Mouse (Mus musculus): ENCODE results near the gene Xdh. TPM values are rescaled to one million over a fixed set of nuclear protein-coding genes. Genes with fewer than 3 reads are reported as not detected.
A peak's percentile ranks its signal among the peaks of the same experiment; 100 is the strongest.

The Xdh gene
- polyA plus RNA-seq, 1 experiment = 15.6 TPM

DNA sequence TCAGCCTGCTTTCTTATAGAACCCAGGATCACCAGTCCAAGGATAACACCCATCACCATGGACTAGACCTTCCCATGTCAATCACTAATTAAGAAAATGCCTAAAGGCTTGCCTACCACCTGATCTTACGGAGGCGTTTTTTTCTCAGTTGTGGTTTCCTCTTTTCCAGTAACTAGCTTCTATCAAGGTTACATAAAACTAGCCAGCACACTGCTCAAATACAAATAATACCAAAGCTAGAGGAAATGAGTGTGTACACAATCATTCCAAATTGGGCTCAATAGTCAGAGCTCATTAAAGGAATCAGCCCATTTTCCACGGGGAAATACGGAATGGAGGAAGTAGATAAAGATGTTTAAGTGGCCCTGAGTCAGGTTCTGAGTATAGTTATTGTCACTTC, 74.7 kb downstream of the Xdh start:
- DNase-seq (ENCODE audit: low read depth in 1 of 2, low spot score in 2 of 2) = no peak
- WGBS = 18% methylated on average over 4 of the region's 4 CpGs
- Histone ChIP-seq H3K27ac (ENCODE audit: insufficient read depth, low read length) (no peak overlapping the region), H3K36me3 (ENCODE audit: control insufficient read depth, insufficient read depth, low read length) (no peaks in the 10 kb centered on the region), H3K27me3 (ENCODE audit: control insufficient read depth, insufficient read depth, low read length) (no peaks in the 10 kb centered on the region), H3K4me1 (ENCODE audit: control insufficient read depth, insufficient read depth, insufficient read length) (peaks cover 2% of the 10 kb centered on the region; the same call in 1 of the 2 replicates), H3K4me3 (ENCODE audit: extremely low read depth, insufficient read depth, insufficient read length) (no peak overlapping the region)
- TF ChIP-seq POLR2A (IDR thresholded peaks at IDR 0.05; ENCODE audit: low read depth, low read length) = no peak
- no peak for TF ChIP-seq CTCF (IDR thresholded peaks at IDR 0.05; ENCODE audit: extremely low read depth, insufficient read depth, insufficient read length, insufficient replicate concordance)

DNA sequence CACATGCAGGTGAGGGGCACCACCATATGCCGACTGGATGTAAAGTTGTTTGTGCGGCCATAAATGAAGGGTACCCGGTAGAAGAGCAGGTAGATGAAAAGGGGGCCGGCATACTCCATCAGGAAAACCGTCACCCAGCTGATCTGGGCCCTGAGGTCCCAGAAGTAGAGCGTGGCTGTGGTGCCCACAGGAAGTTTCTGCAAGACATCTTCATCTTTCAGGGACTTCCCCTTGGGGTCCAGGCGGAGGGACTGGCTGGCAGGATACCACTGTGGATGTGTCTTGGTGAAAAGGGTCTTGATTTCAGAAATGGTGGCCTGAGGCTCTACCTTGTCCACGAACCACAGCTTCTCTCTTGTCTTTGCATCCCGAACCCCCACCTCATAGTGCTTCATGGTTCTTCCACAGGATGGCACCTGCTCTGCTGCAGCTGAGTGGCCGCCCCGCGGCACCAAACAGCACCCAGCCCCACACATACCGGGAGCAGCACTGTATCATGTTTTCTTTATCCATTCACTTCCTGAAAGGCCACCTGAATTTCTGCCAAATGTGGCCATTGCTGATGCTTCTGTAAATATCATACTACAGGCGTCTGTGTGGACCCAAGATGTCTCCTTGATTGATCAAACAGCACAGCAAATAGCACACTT, 78.9 kb downstream of the Xdh start:
- Histone ChIP-seq H3K4me3 (ENCODE audit: extremely low read depth, insufficient read depth, insufficient read length) (no peak overlapping the region), H3K27me3 (ENCODE audit: control insufficient read depth, insufficient read depth, low read length) (no peaks in the 10 kb centered on the region), H3K36me3 (ENCODE audit: control insufficient read depth, insufficient read depth, low read length) (no peaks in the 10 kb centered on the region), H3K27ac (ENCODE audit: insufficient read depth, low read length) (no peak overlapping the region), H3K4me1 (ENCODE audit: control insufficient read depth, insufficient read depth, insufficient read length) (peaks cover 5% of the 10 kb centered on the region; the same call in 1 of the 2 replicates)
- WGBS = 62% methylated on average over 14 of the region's 14 CpGs
- TF ChIP-seq POLR2A (IDR thresholded peaks at IDR 0.05; ENCODE audit: low read depth, low read length) (no peak), CTCF (IDR thresholded peaks at IDR 0.05; ENCODE audit: extremely low read depth, insufficient read depth, insufficient read length, insufficient replicate concordance) (no peak)
- DNase-seq (ENCODE audit: low read depth in 1 of 2, low spot score in 2 of 2) = peak in 1 of 2 experiments; percentile 19

DNA sequence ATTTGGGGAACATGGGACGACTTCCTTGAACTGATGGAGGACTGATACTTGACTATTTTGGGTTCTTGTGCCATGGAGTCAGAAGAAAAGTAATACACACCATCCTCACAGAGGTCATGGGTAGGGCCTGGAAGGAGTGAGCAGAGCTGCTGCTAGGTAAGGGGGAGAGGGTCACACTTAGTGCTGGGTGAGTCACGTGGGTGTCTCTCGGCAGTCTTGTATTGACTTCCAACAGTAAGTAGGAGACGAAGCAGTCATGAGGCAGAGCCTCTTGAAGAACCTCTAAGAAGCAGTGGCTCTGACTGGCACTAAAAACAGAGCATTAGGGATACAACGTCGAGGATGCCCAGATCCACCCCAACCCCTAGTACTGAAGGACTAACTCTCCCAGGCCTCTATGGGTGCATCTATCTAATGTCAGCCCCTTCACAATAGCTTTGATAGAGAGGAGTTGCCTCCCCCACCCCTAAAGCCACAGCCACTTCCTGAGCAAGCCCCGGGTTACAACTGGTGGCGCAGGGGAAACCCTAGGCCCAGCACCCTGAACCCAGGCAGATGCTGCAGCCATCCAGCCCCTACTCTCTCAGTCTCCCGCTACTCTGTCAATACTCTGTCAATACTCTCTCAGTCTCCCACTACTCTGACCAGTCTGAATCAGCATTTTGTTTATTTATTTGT, 80.8 kb downstream of the Xdh start:
- Histone ChIP-seq H3K4me1 (ENCODE audit: control insufficient read depth, insufficient read depth, insufficient read length) (peaks cover 3% of the 10 kb centered on the region; the same call in 1 of the 2 replicates), H3K4me3 (ENCODE audit: extremely low read depth, insufficient read depth, insufficient read length) (no peak overlapping the region), H3K27ac (ENCODE audit: insufficient read depth, low read length) (0 out of 2 replicates have a peak overlapping the region, but pooled peaks have one; percentile 28), H3K36me3 (ENCODE audit: control insufficient read depth, insufficient read depth, low read length) (no peaks in the 10 kb centered on the region), H3K27me3 (ENCODE audit: control insufficient read depth, insufficient read depth, low read length) (no peaks in the 10 kb centered on the region)
- TF ChIP-seq CTCF (IDR thresholded peaks at IDR 0.05; ENCODE audit: extremely low read depth, insufficient read depth, insufficient read length, insufficient replicate concordance) (no peak), POLR2A (IDR thresholded peaks at IDR 0.05; ENCODE audit: low read depth, low read length) (no peak)
- DNase-seq (ENCODE audit: low read depth in 1 of 2, low spot score in 2 of 2) = peak in 1 of 2 experiments; percentile 48
- 63% methylated on average over 9 of the region's 9 CpGs for WGBS

DNA sequence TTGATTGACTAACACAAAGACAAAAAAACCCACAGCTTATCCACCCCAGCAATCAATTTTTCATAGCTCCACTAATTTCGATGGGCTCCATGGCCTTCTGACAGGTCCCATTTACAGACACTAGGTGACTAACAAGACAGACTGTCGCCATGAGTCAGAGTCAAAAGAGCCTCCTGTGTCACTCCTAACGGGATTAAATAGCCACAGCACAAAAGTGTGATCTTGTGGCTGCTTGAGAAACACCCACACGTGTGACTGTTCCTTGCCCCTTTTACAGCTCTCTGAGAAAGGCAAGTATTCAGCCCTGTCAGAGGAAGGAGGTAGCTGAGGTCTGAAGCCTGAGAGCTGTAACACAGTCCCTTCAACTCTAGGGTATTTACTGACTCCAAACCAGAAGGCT, 96.3 kb downstream of the Xdh start:
- TF ChIP-seq CTCF (IDR thresholded peaks at IDR 0.05; ENCODE audit: extremely low read depth, insufficient read depth, insufficient read length, insufficient replicate concordance) (no peak), POLR2A (IDR thresholded peaks at IDR 0.05; ENCODE audit: low read depth, low read length) (no peak)
- Histone ChIP-seq H3K36me3 (ENCODE audit: control insufficient read depth, insufficient read depth, low read length) (no peaks in the 10 kb centered on the region), H3K27ac (ENCODE audit: insufficient read depth, low read length) (no peak overlapping the region), H3K4me1 (ENCODE audit: control insufficient read depth, insufficient read depth, insufficient read length) (no peaks in the 10 kb centered on the region), H3K27me3 (ENCODE audit: control insufficient read depth, insufficient read depth, low read length) (no peaks in the 10 kb centered on the region), H3K4me3 (ENCODE audit: extremely low read depth, insufficient read depth, insufficient read length) (no peak overlapping the region)
- 79% methylated on average over 4 of the region's 4 CpGs for WGBS
- no peak for DNase-seq (ENCODE audit: low read depth in 1 of 2, low spot score in 2 of 2)

DNA sequence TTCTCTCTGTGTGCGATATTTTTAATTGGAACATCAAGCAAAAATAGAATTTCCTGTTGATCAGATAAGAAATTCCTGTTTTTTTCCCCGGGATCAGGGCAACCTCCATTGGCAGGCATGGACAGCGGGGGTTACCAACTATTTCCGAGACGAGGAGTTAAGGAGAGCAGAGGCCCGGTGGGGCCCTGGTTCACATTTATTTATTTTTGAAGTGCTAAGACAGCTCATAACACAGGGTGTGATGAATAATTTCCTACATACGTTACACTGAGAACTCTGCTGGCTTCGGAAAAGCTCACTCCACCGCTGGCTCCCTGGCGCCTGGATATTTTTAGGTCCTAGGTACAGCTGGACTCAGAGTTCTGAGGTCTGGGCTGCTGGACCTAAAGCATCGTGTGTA, 97.0 kb downstream of the Xdh start:
- no peaks in the 10 kb centered on the region for H3K27me3 ChIP-seq (ENCODE audit: control insufficient read depth, insufficient read depth, low read length)
- 89% methylated on average over 11 of the region's 11 CpGs for WGBS
- TF ChIP-seq POLR2A (IDR thresholded peaks at IDR 0.05; ENCODE audit: low read depth, low read length) = no peak
- TF ChIP-seq CTCF (IDR thresholded peaks at IDR 0.05; ENCODE audit: extremely low read depth, insufficient read depth, insufficient read length, insufficient replicate concordance) = no peak
- no peaks in the 10 kb centered on the region for H3K36me3 ChIP-seq (ENCODE audit: control insufficient read depth, insufficient read depth, low read length)
- no peak overlapping the region for H3K27ac ChIP-seq (ENCODE audit: insufficient read depth, low read length)
- no peak for DNase-seq (ENCODE audit: low read depth in 1 of 2, low spot score in 2 of 2)
- no peaks in the 10 kb centered on the region for H3K4me1 ChIP-seq (ENCODE audit: control insufficient read depth, insufficient read depth, insufficient read length)
- H3K4me3 ChIP-seq (ENCODE audit: extremely low read depth, insufficient read depth, insufficient read length) = no peak overlapping the region

DNA sequence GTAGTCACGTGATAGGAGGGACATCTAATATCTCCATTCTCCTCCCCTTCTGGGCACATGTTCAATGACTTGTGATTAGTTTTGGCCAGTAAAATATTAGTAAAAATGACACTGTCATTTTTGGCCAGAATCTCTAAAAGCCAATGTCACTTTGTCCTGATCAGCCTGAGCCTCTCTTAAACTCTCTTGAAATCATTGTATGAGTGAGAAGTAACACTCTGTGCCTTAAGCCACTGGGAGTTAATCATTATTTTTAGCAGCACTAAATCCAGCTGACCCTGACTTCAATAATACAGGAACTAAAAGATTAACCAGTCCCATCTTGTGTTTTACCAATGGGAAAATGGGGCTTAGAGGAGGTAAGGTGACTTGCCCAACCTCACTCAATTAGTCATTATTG, 102.6 kb downstream of the Xdh start:
- H3K27ac ChIP-seq (ENCODE audit: insufficient read depth, low read length) = no peak overlapping the region
- DNase-seq (ENCODE audit: low read depth in 1 of 2, low spot score in 2 of 2) = no peak
- H3K4me1 ChIP-seq (ENCODE audit: control insufficient read depth, insufficient read depth, insufficient read length) = no peaks in the 10 kb centered on the region
- no peak overlapping the region for H3K4me3 ChIP-seq (ENCODE audit: extremely low read depth, insufficient read depth, insufficient read length)
- no peaks in the 10 kb centered on the region for H3K36me3 ChIP-seq (ENCODE audit: control insufficient read depth, insufficient read depth, low read length)
- 84% methylated on average over 1 of the region's 1 CpGs for WGBS
- TF ChIP-seq CTCF (IDR thresholded peaks at IDR 0.05; ENCODE audit: extremely low read depth, insufficient read depth, insufficient read length, insufficient replicate concordance) = no peak
- no peak for TF ChIP-seq POLR2A (IDR thresholded peaks at IDR 0.05; ENCODE audit: low read depth, low read length)
- H3K27me3 ChIP-seq (ENCODE audit: control insufficient read depth, insufficient read depth, low read length) = no peaks in the 10 kb centered on the region

DNA sequence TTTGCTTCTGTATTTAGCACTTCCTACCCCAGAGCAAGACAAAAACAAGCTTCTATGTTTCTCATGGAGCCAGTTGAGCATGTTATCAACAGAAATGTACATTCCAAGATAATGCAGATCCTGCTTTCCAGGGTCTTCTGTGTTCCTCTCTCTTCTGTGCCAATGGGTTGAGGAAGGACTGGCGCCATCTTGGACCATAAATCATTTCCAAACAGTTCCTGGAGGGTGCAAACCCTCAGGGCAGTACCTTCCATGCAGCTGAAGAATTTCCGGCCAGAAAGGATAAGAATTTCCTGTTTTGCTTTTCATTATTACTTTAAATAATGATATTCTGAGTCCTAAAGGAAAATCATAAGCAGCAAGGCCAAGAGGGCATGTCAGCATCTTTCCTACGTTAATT, 104.4 kb downstream of the Xdh start:
- WGBS = 77% methylated on average over 3 of the region's 3 CpGs
- Histone ChIP-seq H3K36me3 (ENCODE audit: control insufficient read depth, insufficient read depth, low read length) (no peaks in the 10 kb centered on the region), H3K4me1 (ENCODE audit: control insufficient read depth, insufficient read depth, insufficient read length) (no peaks in the 10 kb centered on the region), H3K4me3 (ENCODE audit: extremely low read depth, insufficient read depth, insufficient read length) (no peak overlapping the region), H3K27ac (ENCODE audit: insufficient read depth, low read length) (no peak overlapping the region), H3K27me3 (ENCODE audit: control insufficient read depth, insufficient read depth, low read length) (no peaks in the 10 kb centered on the region)
- no peak for DNase-seq (ENCODE audit: low read depth in 1 of 2, low spot score in 2 of 2)
- TF ChIP-seq POLR2A (IDR thresholded peaks at IDR 0.05; ENCODE audit: low read depth, low read length) = no peak
- no peak for TF ChIP-seq CTCF (IDR thresholded peaks at IDR 0.05; ENCODE audit: extremely low read depth, insufficient read depth, insufficient read length, insufficient replicate concordance)
